Mouse (Mus musculus) hindbrain, postnatal 0 days (tissue): ENCODE data around the gene Srpk1. TPM values are rescaled to one million over a fixed set of nuclear protein-coding genes. Genes with fewer than 3 reads are reported as not detected.
"Not testable (repeated sequence)": the region's sequence is repeated elsewhere in the genome, so short reads cannot be mapped to it uniquely, and the experiment has no call there.

ENCODE experiments used
- ATAC-seq: fragments of 200-750 bp; cut with Nextera tagmentation; 2 replicates; pipeline ENCODE4 v1.8.0; 2017; ENCODE audit warnings: mild to moderate bottlenecking, moderate TSS enrichment, moderate library complexity
- DNase-seq: peaks from one replicate; pipeline ENCODE4 v3.0.0-alpha.2; 2015; ENCODE audit warnings: low spot score
- H3K27ac ChIP-seq: fragments of 300-500 bp; sonication (generic); 2 replicates; pipeline ENCODE4 v1.5.1; 2014; ENCODE audit warnings: mild to moderate bottlenecking
- H3K27me3 ChIP-seq: fragments of 300-500 bp; sonication (generic); 2 replicates; pipeline ENCODE4 v1.6.1; 2014; ENCODE audit warnings: low read length, mixed read lengths; ENCODE audit not compliant: insufficient read depth
- H3K36me3 ChIP-seq: fragments of 300-500 bp; sonication (generic); 2 replicates; pipeline ENCODE4 v1.6.1; 2014; ENCODE audit warnings: low read length, mixed read lengths; ENCODE audit not compliant: insufficient read depth
- H3K4me1 ChIP-seq: fragments of 300-500 bp; sonication (generic); 2 replicates; pipeline ENCODE4 v1.6.1; 2014; ENCODE audit warnings: antibody characterized with exemption, low read length, mixed read lengths; ENCODE audit not compliant: insufficient read depth
- H3K4me2 ChIP-seq: fragments of 300-500 bp; sonication (generic); 2 replicates; pipeline ENCODE4 v1.6.1; 2014; ENCODE audit warnings: low read depth, mild to moderate bottlenecking, low read length, moderate library complexity, mixed read lengths
- H3K4me3 ChIP-seq: fragments of 300-500 bp; sonication (generic); 2 replicates; pipeline ENCODE4 v1.5.1; 2014; ENCODE audit warnings: low read length
- H3K9ac ChIP-seq: fragments of 300-500 bp; sonication (generic); replicated peaks from 2 replicates; pipeline ENCODE4 v1.6.1; 2014; ENCODE audit warnings: mild to moderate bottlenecking, low read length, moderate library complexity, mixed read lengths
- H3K9me3 ChIP-seq: fragments of 300-500 bp; sonication (generic); 2 replicates; pipeline ENCODE4 v1.6.1; 2016; ENCODE audit warnings: low read length, mixed read lengths
- CTCF ChIP-seq: IDR thresholded peaks from 2 replicates; pipeline ENCODE4 v1.5.1; 2016; ENCODE audit warnings: antibody characterized with exemption, control low read depth, low read depth
- WGBS: fragments of 180-500 bp; shearing (Covaris S2); extraction: QIAGEN DNeasy Blood & Tissue Kit; methylation state at CpG from one replicate; pipeline ENCODE4 v1.1.7; 2014; 5-methylcytosine and 5-hydroxymethylcytosine counted together
- polyA plus RNA-seq: library from polyadenylated mRNA; unstranded; fragments of >200 nt; fragmentation: Nextera tagmentation; extraction: Ambion mirVana; gene quantifications from 2 replicates; pipeline ENCODE4 v1.2.1, GENCODE M21; 2015
- total RNA-seq: library from RNA; depleted of rRNA; stranded (reverse); fragments of >200 nt; gene quantifications from 2 replicates; pipeline ENCODE4 v1.2.3, GENCODE M21; 2014

The Srpk1 gene
- total and polyA plus RNA-seq, 2 experiments from 2014 or later = 52.1 to 77.2 TPM

- H3K4me2 ChIP-seq = no peak within 1 kb of the TSS
- ATAC-seq (no peak), DNase-seq (no peak)
- no peaks in the 10 kb centered on the region for H3K36me3 ChIP-seq
- no peak within 1 kb of the TSS for H3K27ac ChIP-seq
- no peak within 1 kb of the TSS for H3K9ac ChIP-seq
- H3K4me1 ChIP-seq = no peaks in the 10 kb centered on the region
- H3K9me3 ChIP-seq = no peaks in the 10 kb centered on the region
- WGBS = 93% methylated on average over 4 of the region's 4 CpGs
- H3K4me3 ChIP-seq = no peak within 1 kb of the TSS
- no peak for TF ChIP-seq CTCF
- H3K27me3 ChIP-seq = no peaks in the 10 kb centered on the region
These were observed 61.9 kb downstream of the Srpk1 start, which contains the start of gene Clps for GRCm38 (mm10) chr17:28560598-28560997. Clps (minus strand) TSS chr17:28560766.

GRCm38 (mm10) chr17:28557772-28558171 lies 64.7 kb downstream of the Srpk1 start:
- Histone ChIP-seq H3K27ac (no peak overlapping the region), H3K4me1 (no peaks in the 10 kb centered on the region), H3K27me3 (no peaks in the 10 kb centered on the region), H3K9me3 (no peaks in the 10 kb centered on the region), H3K4me2 (no peak overlapping the region), H3K4me3 (no peak overlapping the region), H3K36me3 (no peaks in the 10 kb centered on the region), H3K9ac (no peak overlapping the region)
- TF ChIP-seq CTCF = no peak
- DNase-seq (no peak), ATAC-seq (no peak)
- 70% methylated on average over 6 of the region's 6 CpGs for WGBS

- no peaks in the 10 kb centered on the region for H3K9me3 ChIP-seq
- no peaks in the 10 kb centered on the region for H3K27me3 ChIP-seq
- ATAC-seq = no peak; the same call in 1 of the 2 replicates
- no peak overlapping the region for H3K4me2 ChIP-seq
- 59% methylated on average over 6 of the region's 6 CpGs for WGBS
- H3K4me3 ChIP-seq = no peak overlapping the region
- no peak for DNase-seq
- H3K9ac ChIP-seq = no peak overlapping the region
- no peaks in the 10 kb centered on the region for H3K36me3 ChIP-seq
- H3K27ac ChIP-seq = no peak overlapping the region
- TF ChIP-seq CTCF = peak; percentile 10; the same call in 1 of the 2 replicates
- no peaks in the 10 kb centered on the region for H3K4me1 ChIP-seq
These were observed 65.7 kb downstream of the Srpk1 start for GRCm38 (mm10) chr17:28556635-28557396.

- WGBS = 81% methylated on average over 4 of the region's 4 CpGs
- H3K9ac ChIP-seq, ATAC-seq: not testable (repeated sequence)
These were observed 68.5 kb downstream of the Srpk1 start for GRCm38 (mm10) chr17:28554021-28554420.

GRCm38 (mm10) chr17:28553040-28553793 lies 69.3 kb downstream of the Srpk1 start:
- Histone ChIP-seq H3K9ac (no peak overlapping the region), H3K9me3 (no peaks in the 10 kb centered on the region), H3K27me3 (no peaks in the 10 kb centered on the region), H3K4me1 (no peaks in the 10 kb centered on the region), H3K27ac (no peak overlapping the region), H3K36me3 (no peaks in the 10 kb centered on the region), H3K4me2 (no peak overlapping the region), H3K4me3 (no peak overlapping the region)
- ATAC-seq (peak; percentile 63), DNase-seq (peak; percentile 79)
- peak; percentile 89 for TF ChIP-seq CTCF
- 7% methylated on average over 14 of the region's 14 CpGs for WGBS

More at GRCm38 (mm10) chr17:28554021-28554420, 68.5 kb downstream of the Srpk1 start:
- not testable (repeated sequence) for H3K27me3 ChIP-seq, H3K27ac ChIP-seq, H3K36me3 ChIP-seq, DNase-seq, H3K4me1 ChIP-seq, H3K4me3 ChIP-seq, H3K9me3 ChIP-seq, H3K4me2 ChIP-seq

- Histone ChIP-seq H3K27ac (no peak within 1 kb of the TSS), H3K36me3 (no peaks in the 10 kb centered on the region), H3K4me1 (no peaks in the 10 kb centered on the region), H3K4me2 (no peak within 1 kb of the TSS), H3K27me3 (no peaks in the 10 kb centered on the region), H3K9me3 (no peaks in the 10 kb centered on the region), H3K9ac (no peak within 1 kb of the TSS), H3K4me3 (no peak within 1 kb of the TSS)
- no peak for DNase-seq
- TF ChIP-seq CTCF = no peak
- ATAC-seq = no peak
- WGBS = 76% methylated on average over 14 of the region's 14 CpGs
These were observed 73.4 kb downstream of the Srpk1 start, which contains the start of gene Clpsl2 for GRCm38 (mm10) chr17:28549111-28549510. Clpsl2 (plus strand) TSS chr17:28549411.

GRCm38 (mm10) chr17:28548550-28548949 lies 74.0 kb downstream of the Srpk1 start:
- ATAC-seq (no peak), DNase-seq (no peak)
- H3K27ac ChIP-seq = no peak overlapping the region
- no peak overlapping the region for H3K4me2 ChIP-seq
- TF ChIP-seq CTCF = no peak
- no peaks in the 10 kb centered on the region for H3K4me1 ChIP-seq
- H3K27me3 ChIP-seq = no peaks in the 10 kb centered on the region
- 74% methylated on average over 11 of the region's 11 CpGs for WGBS
- no peaks in the 10 kb centered on the region for H3K9me3 ChIP-seq
- H3K36me3 ChIP-seq = no peaks in the 10 kb centered on the region
- H3K9ac ChIP-seq = no peak overlapping the region
- H3K4me3 ChIP-seq = no peak overlapping the region
